Mouse (Mus musculus) thymus, postnatal 0 days (tissue): ENCODE results near the gene Wnt1. TPM values are rescaled to one million over a fixed set of nuclear protein-coding genes. Genes with fewer than 3 reads are reported as not detected.

ENCODE experiments used
- DNase-seq: peaks from one replicate; pipeline ENCODE4 v3.0.0-alpha.2; 2015; ENCODE audit warnings: low spot score
- polyA plus RNA-seq: library from polyadenylated mRNA; unstranded; fragments of >200 nt; fragmentation: Nextera tagmentation; extraction: Ambion mirVana; gene quantifications from 2 replicates; pipeline ENCODE4 v1.2.1, GENCODE M21; 2015

The Wnt1 gene
- polyA plus RNA-seq = 0.08 TPM in 1 of 2 replicates, not detected in the other

DNA sequence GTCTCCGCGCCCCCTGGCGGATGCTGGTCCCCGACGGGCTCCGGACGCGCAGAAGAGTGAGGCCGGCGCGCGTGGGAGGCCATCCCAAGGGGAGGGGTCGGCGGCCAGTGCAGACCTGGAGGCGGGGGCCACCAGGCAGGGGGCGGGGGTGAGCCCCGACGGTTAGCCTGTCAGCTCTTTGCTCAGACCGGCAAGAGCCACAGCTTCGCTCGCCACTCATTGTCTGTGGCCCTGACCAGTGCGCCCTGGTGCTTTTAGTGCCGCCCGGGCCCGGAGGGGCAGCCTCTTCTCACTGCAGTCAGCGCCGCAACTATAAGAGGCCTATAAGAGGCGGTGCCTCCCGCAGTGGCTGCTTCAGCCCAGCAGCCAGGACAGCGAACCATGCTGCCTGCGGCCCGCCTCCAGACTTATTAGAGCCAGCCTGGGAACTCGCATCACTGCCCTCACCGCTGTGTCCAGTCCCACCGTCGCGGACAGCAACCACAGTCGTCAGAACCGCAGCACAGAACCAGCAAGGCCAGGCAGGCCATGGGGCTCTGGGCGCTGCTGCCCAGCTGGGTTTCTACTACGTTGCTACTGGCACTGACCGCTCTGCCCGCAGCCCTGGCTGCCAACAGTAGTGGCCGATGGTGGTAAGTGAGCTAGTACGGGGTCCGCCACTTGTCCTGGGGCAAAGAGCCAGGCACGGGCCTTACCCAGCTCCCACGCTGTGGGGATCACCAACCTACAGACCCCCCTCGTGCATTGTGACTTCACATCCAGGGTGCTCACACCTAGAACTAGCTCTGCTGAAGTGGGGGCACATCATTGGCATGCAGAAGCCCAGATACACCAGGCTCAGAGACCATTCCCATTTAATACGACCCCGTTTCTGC is at the start of gene Wnt1:
Gene Wnt1, plus strand, starts transcription at position 197 of the 875 bp plus-strand sequence.
- peak; percentile 61 for DNase-seq

DNA sequence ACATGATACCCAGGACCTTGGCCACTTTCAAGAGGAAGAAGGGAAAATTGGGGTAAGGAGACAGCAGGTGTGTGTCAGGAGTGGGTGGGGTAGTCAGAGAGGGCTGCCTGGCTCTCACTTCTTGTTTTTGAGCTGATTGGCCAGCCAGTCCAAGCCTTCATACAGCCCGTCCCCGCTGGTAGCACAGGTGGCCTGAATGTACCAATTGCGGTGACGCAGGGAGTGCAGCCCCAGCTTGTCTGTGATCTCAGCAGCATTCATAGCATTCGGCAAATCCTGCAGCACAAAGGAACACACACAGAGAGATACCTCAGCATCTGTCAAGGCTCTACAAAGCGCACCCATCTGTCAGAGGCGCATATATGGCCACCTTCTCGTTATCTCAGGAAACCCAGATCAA is 49.4 kb upstream of the Wnt1 start:
- DNase-seq = no peak

DNA sequence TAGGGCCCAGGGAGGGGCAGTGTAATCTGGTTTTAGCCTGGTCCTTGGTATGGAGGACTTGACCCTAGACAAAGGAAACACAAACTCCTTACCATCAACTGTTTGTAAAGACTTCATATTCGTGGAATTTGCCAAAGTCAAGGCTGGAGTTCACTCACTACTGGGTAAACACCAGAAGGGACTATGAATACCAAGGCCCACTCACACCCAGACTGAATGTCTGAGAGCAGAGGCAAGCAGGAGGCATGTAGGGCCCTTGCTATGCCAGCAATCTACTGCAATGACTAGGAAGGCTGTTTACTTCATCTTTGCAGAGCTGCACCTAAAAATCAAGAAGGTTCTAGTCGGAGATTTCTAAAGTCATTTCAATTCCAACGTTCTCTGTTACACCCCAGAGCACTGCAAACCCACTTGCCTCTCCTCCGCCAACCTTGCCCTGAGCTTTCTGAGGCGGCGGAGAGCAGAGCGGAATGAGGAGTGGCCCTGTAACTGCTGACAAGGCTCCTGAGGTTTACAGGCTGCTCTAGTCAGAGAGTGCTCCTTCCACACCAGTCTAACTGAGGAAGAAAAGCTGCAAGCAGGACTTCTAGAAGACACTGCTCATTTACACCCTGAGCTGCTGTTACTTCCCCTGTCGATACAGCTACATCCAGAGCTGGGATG is 46.8 kb upstream of the Wnt1 start:
- no peak for DNase-seq

DNA sequence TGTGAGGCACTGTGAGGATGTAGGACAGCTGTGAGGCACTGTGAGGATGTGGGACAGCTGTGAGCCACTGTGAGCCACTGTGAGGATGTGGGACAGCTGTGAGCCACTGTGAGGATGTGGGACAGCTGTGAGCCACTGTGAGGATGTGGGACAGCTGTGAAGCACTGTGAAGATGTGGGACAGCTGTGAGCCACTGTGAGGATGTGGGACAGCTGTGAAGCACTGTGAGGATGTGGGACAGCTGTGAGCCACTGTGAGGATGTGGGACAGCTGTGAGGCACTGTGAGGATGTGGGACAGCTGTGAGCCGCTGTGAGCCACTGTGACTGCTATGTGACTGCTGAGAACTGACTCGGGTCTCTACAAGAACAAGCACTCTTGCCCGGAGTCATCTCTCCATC is 45.8 kb upstream of the Wnt1 start:
- DNase-seq = peak; percentile 21

DNA sequence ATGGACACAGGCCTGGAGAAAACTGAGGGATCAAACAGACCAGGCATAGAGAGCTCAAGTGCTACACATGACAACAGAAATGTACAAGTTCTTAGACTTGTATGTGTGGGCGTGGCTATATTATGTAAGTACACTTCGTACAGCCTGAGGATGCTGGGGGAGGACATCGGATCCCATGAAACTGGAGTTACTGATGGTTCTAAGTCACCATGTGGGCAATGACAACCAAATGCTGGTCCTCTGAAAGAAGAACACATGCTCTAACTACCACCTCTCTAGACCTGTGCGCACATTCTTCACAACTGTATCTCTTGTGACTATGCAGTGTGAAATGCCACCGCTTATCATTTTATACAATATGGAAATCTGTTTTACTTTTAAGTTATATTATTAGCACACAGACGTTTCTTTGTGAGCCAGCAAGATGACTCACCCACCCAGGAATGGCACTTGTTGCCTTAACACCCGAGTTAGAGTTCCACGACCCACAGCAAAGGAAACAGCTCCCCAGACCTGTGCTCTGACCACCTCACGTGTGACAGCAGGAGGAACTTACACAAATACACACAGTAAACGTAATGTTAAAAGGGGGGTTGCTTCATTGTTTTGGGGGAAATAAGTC is 43.2 kb upstream of the Wnt1 start:
- no peak for DNase-seq

DNA sequence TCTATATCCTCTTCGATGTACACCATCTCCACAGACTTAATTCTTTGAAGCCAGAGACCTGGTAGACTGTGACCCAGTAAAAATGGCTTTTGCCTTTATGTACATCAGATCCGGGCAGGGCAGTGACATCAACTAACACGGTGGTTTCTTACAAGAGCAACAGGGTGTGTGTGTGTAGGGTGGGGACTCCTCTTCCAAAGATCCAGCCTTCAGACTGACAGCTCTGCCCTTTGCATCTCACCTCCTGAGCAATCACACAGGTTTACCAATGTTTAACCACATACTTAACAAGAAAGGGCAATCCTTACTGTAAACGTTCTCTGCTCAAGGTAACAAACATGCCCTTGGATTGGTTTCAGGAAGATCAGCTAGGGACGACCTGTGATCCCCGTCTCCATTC is 42.4 kb upstream of the Wnt1 start:
- no peak for DNase-seq

DNA sequence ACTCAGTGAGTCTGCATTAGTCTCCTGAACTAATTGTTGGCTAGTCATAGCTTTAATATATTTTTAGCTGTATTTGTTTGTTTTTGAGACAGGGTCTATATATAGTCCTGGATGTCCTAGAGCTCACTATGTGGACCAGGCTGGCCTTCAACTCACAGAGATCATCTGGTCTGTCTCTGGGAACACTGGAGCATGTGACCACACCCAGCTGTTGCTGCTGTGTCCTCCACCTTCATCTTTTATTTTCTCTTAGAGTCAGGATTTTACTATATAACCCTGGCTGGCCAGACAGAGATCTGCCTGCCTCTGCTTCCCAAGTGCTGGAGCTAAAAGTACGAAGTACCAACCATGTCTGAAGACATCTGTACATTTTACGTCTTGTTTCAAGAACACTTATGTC is 40.6 kb upstream of the Wnt1 start:
- DNase-seq = no peak

- no peak for DNase-seq
Observed at GRCm38 (mm10) chr15:98753021-98753423, 36.6 kb upstream of the Wnt1 start.

- no peak for DNase-seq
Observed at GRCm38 (mm10) chr15:98754125-98754524, 35.5 kb upstream of the Wnt1 start.

DNA sequence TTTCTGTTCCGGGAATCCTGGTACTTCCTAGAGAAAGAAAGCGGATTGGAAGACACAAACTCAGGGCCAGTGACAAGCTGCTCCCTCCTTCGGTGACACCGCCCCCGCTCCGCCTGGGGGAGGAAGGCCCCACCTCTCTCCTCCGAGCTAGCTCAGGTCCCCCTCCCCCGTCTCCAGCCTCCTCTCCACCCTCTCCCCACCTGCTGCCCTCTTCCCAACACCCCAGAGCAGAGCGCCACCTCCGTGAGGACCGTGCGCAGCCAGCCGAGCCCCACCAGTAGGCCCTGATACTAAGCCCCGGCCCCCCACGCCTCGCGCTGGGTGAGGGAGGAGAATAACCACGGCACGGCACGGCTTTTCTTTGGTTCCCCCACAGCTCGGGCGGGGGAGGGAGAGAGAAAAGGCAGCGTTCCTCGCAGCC is 27.4 kb upstream of the Wnt1 start:
- DNase-seq = peak; percentile 71

DNA sequence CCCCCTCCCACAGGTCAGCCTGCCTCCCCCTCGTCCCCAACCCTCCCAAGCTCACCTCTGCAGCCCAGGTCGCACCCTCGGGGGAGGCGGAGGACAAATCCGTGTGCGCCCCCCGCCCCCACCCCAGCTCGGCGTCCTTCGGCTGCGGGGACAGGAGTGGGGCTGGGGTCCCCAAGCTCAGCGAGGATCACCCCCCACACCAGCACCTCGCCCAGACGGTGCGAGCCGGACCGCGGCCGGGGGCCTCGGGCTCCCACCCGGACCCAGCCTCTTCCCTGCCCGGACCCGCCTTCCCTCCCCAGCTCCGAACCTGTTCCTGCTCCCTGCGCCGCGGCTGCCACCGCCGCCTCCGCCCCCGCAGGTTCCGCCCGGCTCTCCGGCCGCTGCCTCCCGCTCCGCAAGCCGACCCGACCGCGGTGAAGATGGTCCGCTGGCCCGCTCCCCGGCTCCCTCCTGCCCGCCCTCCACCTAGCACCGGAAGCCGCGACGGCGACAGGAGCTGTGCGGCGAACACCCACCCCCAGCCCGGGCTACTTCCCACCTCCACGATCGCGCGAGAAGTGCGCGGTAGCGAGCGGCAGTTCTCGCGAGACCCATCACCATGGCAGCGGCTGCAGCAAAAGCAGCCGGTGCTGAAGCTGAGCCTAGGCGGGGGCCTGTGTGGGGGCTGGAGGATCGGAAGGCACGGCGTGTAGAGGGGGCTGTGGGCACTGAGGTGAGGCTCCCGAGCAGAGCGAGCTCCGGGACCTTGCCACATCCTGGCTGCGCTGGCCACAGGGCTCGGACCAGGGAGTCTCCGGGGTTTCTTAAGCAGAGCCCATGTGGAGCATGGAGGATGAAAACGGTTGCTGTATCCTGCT is 26.8 kb upstream of the Wnt1 start, which contains the start of gene Arf3:
Gene Arf3, minus strand, starts transcription at position 545 of the 860 bp plus-strand sequence.
- DNase-seq = peak; percentile 98

DNA sequence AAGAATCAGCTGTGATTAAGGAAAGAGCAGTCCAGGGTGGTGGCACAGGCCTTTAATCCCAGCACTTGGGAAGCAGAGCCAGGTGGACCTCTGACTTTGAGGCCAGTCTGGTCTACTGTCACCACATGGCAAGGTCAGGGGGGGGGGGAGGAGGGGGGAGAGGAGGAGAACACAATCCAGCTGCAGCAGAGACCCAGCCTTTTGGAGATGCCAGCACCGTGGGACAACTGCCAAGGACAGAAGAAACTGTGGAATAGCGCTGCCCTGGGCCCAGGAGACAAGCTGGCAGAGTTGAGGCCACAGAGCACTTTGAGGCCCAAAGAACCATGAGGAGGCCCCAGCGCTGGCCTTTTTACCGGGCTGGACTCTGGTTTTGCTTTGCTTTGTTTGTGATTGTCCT is 23.7 kb upstream of the Wnt1 start:
- DNase-seq = no peak

GRCm38 (mm10) chr15:98768259-98768658 is 21.4 kb upstream of the Wnt1 start:
- no peak for DNase-seq

DNA sequence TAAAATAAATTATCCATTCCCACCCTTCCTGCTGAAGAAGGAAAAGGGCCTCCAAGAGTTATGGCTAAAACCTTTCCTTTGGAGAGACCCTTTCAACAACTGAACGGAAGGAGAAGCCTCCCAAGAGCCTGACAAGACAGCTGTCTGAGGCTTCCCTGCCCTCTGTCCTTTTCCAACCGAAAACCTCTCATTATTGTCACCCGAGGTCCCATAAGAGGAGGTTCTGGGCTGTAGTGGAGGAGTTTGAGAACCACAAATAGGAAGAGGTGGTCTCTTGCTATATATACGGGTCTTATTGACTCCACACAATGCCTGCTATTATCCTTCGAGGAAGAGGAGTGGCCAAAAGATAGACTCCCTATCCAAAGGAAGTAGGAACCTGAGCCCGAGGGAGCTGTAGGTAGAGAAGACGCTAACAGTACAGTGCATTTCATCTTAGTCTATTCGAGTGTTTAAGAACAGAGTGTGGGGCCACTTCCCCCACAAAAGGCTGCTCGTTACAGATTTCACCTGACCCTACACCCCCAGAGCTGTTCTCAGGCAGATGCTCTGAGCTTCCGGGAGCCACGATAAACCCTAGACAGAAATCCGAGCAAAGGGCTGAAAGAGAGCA is 17.7 kb upstream of the Wnt1 start:
- DNase-seq = peak; percentile 48

- DNase-seq = peak; percentile 78
Observed at GRCm38 (mm10) chr15:98772511-98773211, 17.0 kb upstream of the Wnt1 start.

DNA sequence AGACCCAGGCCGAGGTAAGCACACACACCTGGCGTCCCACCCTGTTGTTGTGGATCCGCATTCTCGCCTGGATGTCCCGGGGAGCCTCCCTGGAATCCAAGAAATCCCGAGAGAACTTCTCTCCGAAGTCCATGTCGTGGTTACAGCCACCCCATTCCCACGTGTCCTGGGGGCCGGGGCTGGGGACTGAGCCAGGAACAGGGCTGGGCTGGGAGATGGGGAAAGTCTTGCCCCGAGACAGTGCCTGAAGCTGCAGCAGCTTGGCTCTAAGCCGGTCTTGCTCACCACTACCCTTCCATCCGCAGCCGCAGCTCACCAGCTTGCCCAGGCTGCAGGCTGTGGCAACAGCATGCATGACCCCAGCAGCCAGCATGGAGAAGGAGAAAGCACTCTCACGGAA is 15.6 kb upstream of the Wnt1 start:
- no peak for DNase-seq

GRCm38 (mm10) chr15:98775533-98775932 is 14.1 kb upstream of the Wnt1 start:
- DNase-seq = no peak

GRCm38 (mm10) chr15:98776280-98777004 is 13.2 kb upstream of the Wnt1 start:
- peak; percentile 62 for DNase-seq

DNA sequence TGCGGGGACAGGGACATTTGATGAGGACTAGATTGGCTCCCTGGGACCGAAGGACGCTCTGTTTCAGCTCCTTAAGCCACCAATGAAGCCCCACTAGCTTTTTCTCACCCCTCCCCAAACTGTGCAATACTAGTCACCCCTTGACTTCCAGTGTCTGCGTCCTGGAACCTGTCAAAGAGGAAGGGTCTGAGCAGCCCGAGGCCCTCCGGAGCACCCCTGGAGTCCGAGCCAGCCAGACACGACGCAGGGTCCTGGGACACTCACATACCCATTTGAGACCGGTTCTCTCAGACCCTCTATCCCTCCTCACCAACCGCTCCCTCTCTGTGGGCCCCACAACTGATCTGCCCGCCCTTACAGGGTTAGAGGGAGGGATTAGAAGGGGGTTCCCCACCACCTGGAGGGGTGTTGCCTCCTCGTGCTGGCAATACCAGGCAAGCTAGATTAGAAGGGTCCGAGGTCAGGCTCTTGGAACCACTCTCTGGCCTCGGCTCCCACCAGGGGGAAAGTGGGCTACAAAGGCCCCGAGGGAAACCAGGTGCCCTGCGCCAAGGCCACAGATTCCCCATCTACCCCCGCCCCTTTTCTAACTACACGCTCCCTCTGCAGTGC is 12.5 kb upstream of the Wnt1 start:
- DNase-seq = no peak
